Mouse (Mus musculus): ENCODE results near the gene Tnfsf9. TPM values are rescaled to one million over a fixed set of nuclear protein-coding genes. Genes with fewer than 3 reads are reported as not detected.

The Tnfsf9 gene
- polyA plus RNA-seq, 1 experiment = 5.3 TPM

- no peak for DNase-seq
- Histone ChIP-seq H3K4me3 (replicated peaks; ENCODE audit: extremely low read depth, low read depth, low read length) (no peak overlapping the region), H3K4me1 (ENCODE audit: control insufficient read depth, insufficient read depth, low read length) (no peaks in the 10 kb centered on the region; the same call in none of the 2 replicates)
- 88% methylated on average over 5 of the region's 5 CpGs for WGBS
- TF ChIP-seq POLR2A (IDR thresholded peaks at IDR 0.05; ENCODE audit: borderline replicate concordance, extremely low read depth, low read depth, low read length) = no peak
- TF ChIP-seq CTCF (IDR thresholded peaks at IDR 0.05; ENCODE audit: insufficient read depth, low read length) = no peak
Measured at GRCm38 (mm10) chr17:57107064-57107463, 1.9 kb downstream of the Tnfsf9 start.

- no peak for DNase-seq
- no peaks in the 10 kb centered on the region; the same call in none of the 2 replicates for H3K4me1 ChIP-seq (ENCODE audit: control insufficient read depth, insufficient read depth, low read length)
- TF ChIP-seq CTCF (IDR thresholded peaks at IDR 0.05; ENCODE audit: insufficient read depth, low read length) (no peak), POLR2A (IDR thresholded peaks at IDR 0.05; ENCODE audit: borderline replicate concordance, extremely low read depth, low read depth, low read length) (no peak)
- H3K4me3 ChIP-seq (replicated peaks; ENCODE audit: extremely low read depth, low read depth, low read length) = no peak overlapping the region
- WGBS = 83% methylated on average over 7 of the region's 7 CpGs
Measured at GRCm38 (mm10) chr17:57108040-57108665, 3.0 kb downstream of the Tnfsf9 start.

- H3K4me3 ChIP-seq (replicated peaks; ENCODE audit: extremely low read depth, low read depth, low read length) = no peak overlapping the region
- TF ChIP-seq POLR2A (IDR thresholded peaks at IDR 0.05; ENCODE audit: borderline replicate concordance, extremely low read depth, low read depth, low read length) = no peak
- no peak for TF ChIP-seq CTCF (IDR thresholded peaks at IDR 0.05; ENCODE audit: insufficient read depth, low read length)
- no peaks in the 10 kb centered on the region; the same call in none of the 2 replicates for H3K4me1 ChIP-seq (ENCODE audit: control insufficient read depth, insufficient read depth, low read length)
- WGBS = 36% methylated on average over 5 of the region's 5 CpGs
- no peak for DNase-seq
Measured at GRCm38 (mm10) chr17:57108666-57109171, 3.6 kb downstream of the Tnfsf9 start.

- no peaks in the 10 kb centered on the region; the same call in none of the 2 replicates for H3K4me1 ChIP-seq (ENCODE audit: control insufficient read depth, insufficient read depth, low read length)
- no peak for TF ChIP-seq CTCF (IDR thresholded peaks at IDR 0.05; ENCODE audit: insufficient read depth, low read length)
- TF ChIP-seq POLR2A (IDR thresholded peaks at IDR 0.05; ENCODE audit: borderline replicate concordance, extremely low read depth, low read depth, low read length) = no peak
- WGBS = 77% methylated on average over 1 of the region's 1 CpGs
- no peak overlapping the region for H3K4me3 ChIP-seq (replicated peaks; ENCODE audit: extremely low read depth, low read depth, low read length)
- DNase-seq = no peak
Measured at GRCm38 (mm10) chr17:57110005-57110404, 4.9 kb downstream of the Tnfsf9 start.

- H3K4me1 ChIP-seq (ENCODE audit: control insufficient read depth, insufficient read depth, low read length) = no peaks in the 10 kb centered on the region; the same call in 1 of the 2 replicates
- no peak for TF ChIP-seq CTCF (IDR thresholded peaks at IDR 0.05; ENCODE audit: insufficient read depth, low read length)
- no peak for TF ChIP-seq POLR2A (IDR thresholded peaks at IDR 0.05; ENCODE audit: borderline replicate concordance, extremely low read depth, low read depth, low read length)
- WGBS = 62% methylated on average over 10 of the region's 10 CpGs
- H3K4me3 ChIP-seq (replicated peaks; ENCODE audit: extremely low read depth, low read depth, low read length) = no peak overlapping the region
- DNase-seq = no peak
Measured at GRCm38 (mm10) chr17:57112768-57113474, 7.8 kb downstream of the Tnfsf9 start.

- TF ChIP-seq CTCF (IDR thresholded peaks at IDR 0.05; ENCODE audit: insufficient read depth, low read length) = no peak
- no peak for TF ChIP-seq POLR2A (IDR thresholded peaks at IDR 0.05; ENCODE audit: borderline replicate concordance, extremely low read depth, low read depth, low read length)
- DNase-seq = no peak
- Histone ChIP-seq H3K4me1 (ENCODE audit: control insufficient read depth, insufficient read depth, low read length) (no peaks in the 10 kb centered on the region), H3K4me3 (replicated peaks; ENCODE audit: extremely low read depth, low read depth, low read length) (no peak overlapping the region)
- WGBS = 69% methylated on average over 2 of the region's 2 CpGs
Measured at GRCm38 (mm10) chr17:57116801-57117200, 11.7 kb downstream of the Tnfsf9 start.

GRCm38 (mm10) chr17:57118524-57119349, 13.6 kb downstream of the Tnfsf9 start:
- 5% methylated on average over 11 of the region's 11 CpGs for WGBS
- no peak overlapping the region for H3K4me3 ChIP-seq (replicated peaks; ENCODE audit: extremely low read depth, low read depth, low read length)
- TF ChIP-seq CTCF (IDR thresholded peaks at IDR 0.05; ENCODE audit: insufficient read depth, low read length) (no peak), POLR2A (IDR thresholded peaks at IDR 0.05; ENCODE audit: borderline replicate concordance, extremely low read depth, low read depth, low read length) (no peak)

GRCm38 (mm10) chr17:57121856-57122255, 16.7 kb downstream of the Tnfsf9 start:
- WGBS = 73% methylated on average over 2 of the region's 2 CpGs
- DNase-seq = no peak
- Histone ChIP-seq H3K4me1 (ENCODE audit: control insufficient read depth, insufficient read depth, low read length) (no peaks in the 10 kb centered on the region), H3K4me3 (replicated peaks; ENCODE audit: extremely low read depth, low read depth, low read length) (no peak overlapping the region)
- no peak for TF ChIP-seq CTCF (IDR thresholded peaks at IDR 0.05; ENCODE audit: insufficient read depth, low read length)
- no peak for TF ChIP-seq POLR2A (IDR thresholded peaks at IDR 0.05; ENCODE audit: borderline replicate concordance, extremely low read depth, low read depth, low read length)

More at GRCm38 (mm10) chr17:57118524-57119349, 13.6 kb downstream of the Tnfsf9 start:
- no peak for DNase-seq
- no peaks in the 10 kb centered on the region for H3K4me1 ChIP-seq (ENCODE audit: control insufficient read depth, insufficient read depth, low read length)
